Mouse (Mus musculus): ENCODE measurements around the gene Tmem106c. TPM values are rescaled to one million over a fixed set of nuclear protein-coding genes. Genes with fewer than 3 reads are reported as not detected.

Gene Tmem106c
- 14.1 TPM for total RNA-seq (2023)

GRCm38 (mm10) chr15:97963989-97964835 is at the start of gene Tmem106c:
Gene Tmem106c, plus strand, starts transcription at chr15:97964200.

GRCm38 (mm10) chr15:98003822-98004739 is 40.1 kb downstream of the Tmem106c start, which contains the start of gene Col2a1:
Gene Col2a1, minus strand, starts transcription at chr15:98004695.

Other genes with a start within 250 kb of the Tmem106c start
- gene Endou, start 232.9 kb upstream of the Tmem106c start, total RNA-seq (2023): 0.43 TPM
- gene Rapgef3, start 196.2 kb upstream of the Tmem106c start, total RNA-seq (2023): 0.92 TPM
- gene Slc48a1, start 185.7 kb upstream of the Tmem106c start, total RNA-seq (2023): 13.4 TPM
- gene Hdac7, start 119.7 kb upstream of the Tmem106c start, total RNA-seq (2023): 218 TPM
- 0.12 TPM for gene Vdr, start 53.6 kb upstream of the Tmem106c start, total RNA-seq (2023)
- gene Col2a1, start 40.5 kb downstream of the Tmem106c start, total RNA-seq (2023): 0.24 TPM
- 9.5 TPM for gene Pfkm, start 128.4 kb downstream of the Tmem106c start, total RNA-seq (2023)
- gene Senp1, start 129.5 kb downstream of the Tmem106c start, total RNA-seq (2023): 50.0 TPM
- gene Asb8, start 201.4 kb downstream of the Tmem106c start, total RNA-seq (2023): 18.6 TPM
- gene Ccdc184, start 203.0 kb downstream of the Tmem106c start, total RNA-seq (2023): not detected
- gene Olfr288, start 231.3 kb downstream of the Tmem106c start, total RNA-seq (2023): not detected

All from CD8-positive naive resting alpha-beta T cell, adult 57 days (primary cell).